Mouse (Mus musculus) liver, embryonic 15.5 days (tissue): Measurements from ENCODE around the gene Nxnl2. TPM values are rescaled to one million over a fixed set of nuclear protein-coding genes. Genes with fewer than 3 reads are reported as not detected.
A peak's percentile ranks its signal among the peaks of the same experiment; 100 is the strongest.
"Not testable (repeated sequence)": the region's sequence is repeated elsewhere in the genome, so short reads cannot be mapped to it uniquely, and the experiment has no call there.

Experiments
- ATAC-seq: fragments of 200-750 bp; cut with Nextera tagmentation; 2 replicates; pipeline ENCODE4 v1.8.0; 2017; ENCODE audit warnings: moderate number of reproducible peaks, mild to moderate bottlenecking, moderate library complexity; ENCODE audit not compliant: insufficient read depth
- H3K27ac ChIP-seq: fragments of 300-500 bp; sonication (generic); replicated peaks from 2 replicates; pipeline ENCODE4 v1.5.1; 2015; ENCODE audit warnings: mild to moderate bottlenecking, inconsistent platforms
- H3K27me3 ChIP-seq: fragments of 300-500 bp; sonication (generic); 2 replicates; pipeline ENCODE4 v1.6.1; 2015; ENCODE audit warnings: mild to moderate bottlenecking, inconsistent platforms
- H3K36me3 ChIP-seq: fragments of 300-500 bp; sonication (generic); replicated peaks from 2 replicates; pipeline ENCODE4 v1.6.1; 2015; ENCODE audit warnings: moderate library complexity, mild to moderate bottlenecking, inconsistent platforms
- H3K4me1 ChIP-seq: fragments of 300-500 bp; sonication (generic); replicated peaks from 2 replicates; pipeline ENCODE4 v1.6.1; 2015; ENCODE audit warnings: inconsistent platforms
- H3K4me2 ChIP-seq: fragments of 300-500 bp; sonication (generic); 2 replicates; pipeline ENCODE4 v1.6.1; 2015; ENCODE audit warnings: moderate library complexity, mild to moderate bottlenecking, inconsistent platforms
- H3K4me3 ChIP-seq: fragments of 300-500 bp; sonication (generic); replicated peaks from 2 replicates; pipeline ENCODE4 v1.5.1; 2015; ENCODE audit warnings: mild to moderate bottlenecking, inconsistent platforms
- H3K9ac ChIP-seq: fragments of 300-500 bp; sonication (generic); 2 replicates; pipeline ENCODE4 v1.6.1; 2015; ENCODE audit warnings: moderate library complexity, mild to moderate bottlenecking, inconsistent platforms
- H3K9me3 ChIP-seq: fragments of 300-500 bp; sonication (generic); replicated peaks from 2 replicates; pipeline ENCODE4 v1.6.1; 2016; ENCODE audit warnings: inconsistent platforms
- WGBS: fragments of 180-500 bp; shearing (Covaris S2); methylation state at CpG from one replicate; pipeline ENCODE4 v1.1.7; 2015; ENCODE audit warnings: mixed read lengths; ENCODE audit not compliant: insufficient replicate concordance; 5-methylcytosine and 5-hydroxymethylcytosine counted together
- polyA plus RNA-seq: library from polyadenylated mRNA; unstranded; fragments of >200 nt; fragmentation: Nextera tagmentation; extraction: Ambion mirVana; gene quantifications from 2 replicates; pipeline ENCODE4 v1.2.1, GENCODE M21; 2015

The Nxnl2 gene
- polyA plus RNA-seq, 1 experiment from 2014 or later: 0.12 TPM

DNA sequence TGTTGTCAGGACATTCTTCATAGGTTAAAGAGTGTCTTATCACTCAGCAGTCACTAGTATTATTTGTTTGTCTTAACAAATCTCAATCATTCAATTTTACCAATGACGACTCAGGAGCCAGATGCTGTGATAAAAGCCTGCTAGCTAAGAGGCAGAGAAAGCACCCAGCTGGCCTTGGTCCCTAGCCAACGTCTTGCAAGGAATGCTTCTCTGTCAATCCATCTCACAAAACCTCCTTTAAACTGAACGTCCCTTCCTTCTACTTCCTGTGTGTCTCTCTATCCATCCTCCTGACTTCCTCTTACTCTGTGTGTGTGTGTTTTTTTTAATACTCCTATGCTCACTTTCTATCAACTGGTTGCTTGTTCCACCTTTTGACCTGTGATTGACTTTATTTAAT is 8.5 kb downstream of the Nxnl2 start:
- Histone ChIP-seq H3K27ac (no peak overlapping the region), H3K9ac (no peak overlapping the region), H3K9me3 (no peaks in the 10 kb centered on the region), H3K4me2 (no peak overlapping the region), H3K27me3 (no peaks in the 10 kb centered on the region), H3K36me3 (no peaks in the 10 kb centered on the region), H3K4me3 (no peak overlapping the region), H3K4me1 (no peaks in the 10 kb centered on the region)
- 33% methylated on average over 3 of the region's 3 CpGs for WGBS
- ATAC-seq: no peak

- Histone ChIP-seq H3K4me1 (no peaks in the 10 kb centered on the region), H3K4me2 (no peak overlapping the region), H3K36me3 (no peaks in the 10 kb centered on the region), H3K9me3 (no peaks in the 10 kb centered on the region), H3K9ac (no peak overlapping the region), H3K4me3 (no peak overlapping the region), H3K27ac (no peak overlapping the region), H3K27me3 (no peaks in the 10 kb centered on the region)
- no peak for ATAC-seq
- WGBS: 57% methylated on average over 7 of the region's 7 CpGs
These were observed 11.4 kb downstream of the Nxnl2 start for GRCm38 (mm10) chr13:51182236-51182635.

GRCm38 (mm10) chr13:51184896-51185295 is 14.1 kb downstream of the Nxnl2 start:
- Histone ChIP-seq H3K4me1 (no peaks in the 10 kb centered on the region), H3K9me3 (no peaks in the 10 kb centered on the region), H3K4me2 (no peak overlapping the region), H3K9ac (no peak overlapping the region), H3K27ac (no peak overlapping the region), H3K27me3 (no peaks in the 10 kb centered on the region), H3K4me3 (no peak overlapping the region), H3K36me3 (no peaks in the 10 kb centered on the region)
- WGBS: 54% methylated on average over 3 of the region's 3 CpGs
- no peak for ATAC-seq

GRCm38 (mm10) chr13:51190336-51190735 is 19.5 kb downstream of the Nxnl2 start:
- Histone ChIP-seq H3K4me2 (no peak overlapping the region), H3K4me3 (no peak overlapping the region), H3K36me3 (no peaks in the 10 kb centered on the region), H3K9me3 (no peaks in the 10 kb centered on the region), H3K9ac (no peak overlapping the region), H3K27ac (no peak overlapping the region), H3K27me3 (no peaks in the 10 kb centered on the region), H3K4me1 (no peaks in the 10 kb centered on the region)
- 44% methylated on average over 3 of the region's 3 CpGs for WGBS
- ATAC-seq: no peak

DNA sequence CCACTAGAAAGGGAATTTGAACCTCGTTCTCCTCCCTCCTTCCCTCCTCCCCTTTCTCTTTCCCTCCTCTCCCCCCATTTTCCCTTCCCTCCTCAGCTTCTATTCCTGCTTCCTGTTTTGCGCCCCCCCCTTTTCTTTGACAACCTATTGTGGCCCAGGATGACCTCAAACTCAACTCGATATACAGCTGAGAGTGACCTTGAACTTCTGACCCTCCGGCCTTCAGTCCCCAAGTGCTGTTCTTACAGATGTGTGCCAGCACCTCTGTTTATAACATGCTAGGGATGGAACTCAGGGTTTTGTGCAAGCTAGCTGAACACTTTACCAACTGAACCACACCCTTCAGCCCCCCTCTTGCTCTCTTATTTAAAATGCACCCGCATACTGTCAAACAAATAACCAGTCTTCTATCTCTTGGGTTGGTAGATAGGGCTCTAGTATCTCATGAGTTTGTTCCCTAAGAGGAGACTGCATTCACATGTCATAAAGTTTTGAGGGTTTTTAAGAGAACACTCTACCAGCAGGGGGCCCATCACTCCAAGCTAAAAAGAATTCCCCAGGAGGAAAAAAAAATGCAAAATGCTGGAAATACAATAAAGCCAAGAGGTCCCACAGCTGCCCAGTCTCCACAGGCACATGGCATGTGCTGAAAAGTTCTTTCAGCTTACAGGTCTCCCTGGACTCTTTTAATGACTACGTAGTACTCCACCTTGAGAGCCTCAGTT is 20.8 kb downstream of the Nxnl2 start:
- no peaks in the 10 kb centered on the region for H3K4me1 ChIP-seq
- no peak for ATAC-seq
- H3K36me3 ChIP-seq: no peaks in the 10 kb centered on the region
- no peaks in the 10 kb centered on the region for H3K27me3 ChIP-seq
- H3K4me2 ChIP-seq: no peak overlapping the region
- no peak overlapping the region for H3K4me3 ChIP-seq
- no peak overlapping the region for H3K27ac ChIP-seq
- no peak overlapping the region for H3K9ac ChIP-seq
- 55% methylated on average over 6 of the region's 6 CpGs for WGBS
- no peaks in the 10 kb centered on the region for H3K9me3 ChIP-seq

DNA sequence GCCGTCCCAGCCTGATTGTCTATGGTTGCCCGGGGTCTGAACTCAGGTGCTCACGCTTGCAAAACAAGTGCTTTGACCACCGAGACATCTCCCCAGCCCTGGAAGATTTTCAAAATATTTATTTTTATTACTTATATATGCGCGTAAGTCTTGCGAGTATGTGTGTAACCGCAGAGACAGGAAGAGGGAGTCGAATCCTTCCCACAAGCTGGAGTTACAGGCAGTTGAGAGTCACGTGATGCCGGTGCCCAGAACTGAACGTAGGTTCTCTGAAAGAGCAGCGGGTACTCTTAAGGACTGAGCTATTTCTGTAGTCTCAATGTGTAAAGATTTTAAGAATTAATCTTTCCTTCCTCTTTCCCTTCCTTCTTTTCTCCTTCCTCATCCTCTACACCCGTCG is 23.1 kb downstream of the Nxnl2 start:
- Histone ChIP-seq H3K36me3 (no peaks in the 10 kb centered on the region), H3K9me3 (no peaks in the 10 kb centered on the region), H3K4me1 (no peaks in the 10 kb centered on the region), H3K9ac (no peak overlapping the region), H3K4me3 (no peak overlapping the region), H3K4me2 (no peak overlapping the region), H3K27ac (no peak overlapping the region), H3K27me3 (no peaks in the 10 kb centered on the region)
- ATAC-seq: no peak
- 47% methylated on average over 15 of the region's 15 CpGs for WGBS

- WGBS: 64% methylated on average over 3 of the region's 3 CpGs
- H3K9ac ChIP-seq: no peak overlapping the region
- no peaks in the 10 kb centered on the region for H3K4me1 ChIP-seq
- no peak for ATAC-seq
- no peaks in the 10 kb centered on the region for H3K27me3 ChIP-seq
- H3K27ac ChIP-seq: no peak overlapping the region
- H3K4me3 ChIP-seq: no peak overlapping the region
- no peaks in the 10 kb centered on the region for H3K36me3 ChIP-seq
- no peak overlapping the region for H3K4me2 ChIP-seq
- no peaks in the 10 kb centered on the region for H3K9me3 ChIP-seq
These were observed 26.9 kb downstream of the Nxnl2 start for GRCm38 (mm10) chr13:51197699-51198098.

DNA sequence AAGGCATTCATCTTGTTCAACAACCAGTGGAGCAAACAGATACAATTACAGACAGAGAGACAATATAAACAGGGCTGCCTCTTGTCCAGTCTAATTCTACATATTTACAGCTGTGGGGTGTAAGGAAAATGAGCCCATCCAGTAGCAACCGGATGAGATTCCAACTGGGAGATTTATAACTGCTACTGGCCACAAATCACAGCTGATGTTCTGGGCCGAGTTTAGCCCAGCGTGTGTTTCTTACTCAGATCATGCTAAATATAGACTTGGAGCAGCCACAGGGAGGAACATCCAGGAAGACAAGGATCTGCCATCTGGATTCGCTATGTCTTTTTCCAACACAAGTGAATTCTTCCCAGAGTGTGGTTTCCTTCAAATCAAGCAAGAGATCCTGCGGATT is 27.4 kb downstream of the Nxnl2 start:
- Histone ChIP-seq H3K9ac (no peak overlapping the region), H3K36me3 (no peaks in the 10 kb centered on the region), H3K4me1 (no peaks in the 10 kb centered on the region), H3K4me3 (no peak overlapping the region), H3K4me2 (no peak overlapping the region), H3K27ac (no peak overlapping the region), H3K27me3 (no peaks in the 10 kb centered on the region), H3K9me3 (no peaks in the 10 kb centered on the region)
- no peak for ATAC-seq
- 53% methylated on average over 5 of the region's 5 CpGs for WGBS

DNA sequence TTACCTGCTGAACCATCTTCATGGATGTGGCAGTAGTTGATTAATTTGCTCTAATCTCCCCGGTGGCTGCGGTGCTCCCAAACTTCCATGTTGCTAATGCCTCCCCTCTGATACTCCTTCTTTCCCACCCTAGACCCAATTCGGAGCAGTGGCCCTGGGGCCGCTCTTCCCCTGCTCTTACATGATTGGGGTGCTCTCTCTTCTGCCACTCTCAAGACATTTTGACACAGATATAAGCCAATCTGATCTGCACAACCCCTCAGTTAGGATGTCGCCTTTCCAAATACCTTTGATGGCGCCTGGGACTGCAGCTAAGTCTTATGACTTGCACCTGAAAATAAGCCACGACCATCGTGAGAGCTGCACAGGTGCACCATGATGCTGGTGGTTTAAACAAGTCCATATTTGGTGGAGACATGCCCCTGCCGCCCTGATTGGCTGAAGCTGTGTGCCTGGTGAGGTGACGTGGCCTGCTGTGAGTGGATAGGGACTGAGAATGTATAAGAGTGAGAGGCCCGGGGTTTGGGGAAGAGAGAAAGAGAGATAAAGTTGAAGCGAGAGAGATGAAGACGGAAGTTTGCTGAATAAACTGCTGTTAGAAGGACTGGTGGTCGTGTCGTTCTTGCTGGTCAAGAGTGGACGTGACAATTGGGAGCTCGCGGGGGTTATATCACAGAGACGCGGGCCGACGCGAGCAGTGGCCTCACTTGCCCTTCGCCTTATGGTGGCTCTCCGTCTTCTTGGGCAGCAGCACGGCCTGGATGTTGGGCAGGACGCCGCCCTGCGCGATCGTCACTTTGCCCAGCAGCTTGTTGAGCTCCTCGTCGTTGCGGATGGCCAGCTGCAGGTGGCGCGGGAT is 31.4 kb downstream of the Nxnl2 start:
- H3K4me3 ChIP-seq, H3K4me1 ChIP-seq, H3K9ac ChIP-seq, H3K36me3 ChIP-seq, H3K27me3 ChIP-seq, H3K9me3 ChIP-seq, H3K27ac ChIP-seq: not testable (repeated sequence)
- 28% methylated on average over 32 of the region's 36 CpGs for WGBS
- H3K4me2 ChIP-seq: peak overlapping the region; percentile 49
- ATAC-seq: peak; percentile 84

GRCm38 (mm10) chr13:51202844-51203173 is 32.0 kb downstream of the Nxnl2 start:
- Histone ChIP-seq H3K4me3 (0 out of 2 replicates have a peak overlapping the region, but pooled peaks have one; percentile 18), H3K4me2 (peak overlapping the region; percentile 49)
- H3K27ac ChIP-seq, H3K36me3 ChIP-seq, H3K9me3 ChIP-seq, H3K4me1 ChIP-seq, H3K27me3 ChIP-seq, H3K9ac ChIP-seq: not testable (repeated sequence)
- peak; percentile 71 for ATAC-seq
- 1% methylated on average over 28 of the region's 28 CpGs for WGBS

GRCm38 (mm10) chr13:51203467-51203866 is 32.6 kb downstream of the Nxnl2 start:
- no peaks in the 10 kb centered on the region for H3K4me1 ChIP-seq

More at GRCm38 (mm10) chr13:51203467-51203866, 32.6 kb downstream of the Nxnl2 start:
- Histone ChIP-seq H3K27me3 (no peaks in the 10 kb centered on the region), H3K4me2 (no peak overlapping the region), H3K9ac (no peak overlapping the region), H3K36me3 (no peaks in the 10 kb centered on the region), H3K4me3 (no peak overlapping the region), H3K27ac (no peak overlapping the region), H3K9me3 (no peaks in the 10 kb centered on the region)
- no peak for ATAC-seq
- 61% methylated on average over 8 of the region's 8 CpGs for WGBS
